Mouse (Mus musculus) liver, adult 2 months (tissue): ENCODE measurements at regions not wholly inside any gene's neighbourhood (a gene's known extent, or its start where the extent isn't known, plus 50 kb on each side); places are given as distances from the start of the nearest gene placed in this dataset.

Experiments
- DNase-seq: peaks from one replicate; pipeline ENCODE4 v3.0.0-alpha.2; 2011; ENCODE audit warnings: low read depth, low spot score; ENCODE audit errors: extremely low read depth
- H3K27ac ChIP-seq: fragments of 200-500 bp; replicated peaks from 2 replicates; pipeline ENCODE4 v1.5.1; 2012; ENCODE audit warnings: low read depth, mild to moderate bottlenecking, control low read depth, inconsistent platforms, low read length; ENCODE audit not compliant: insufficient read depth
- H3K27me3 ChIP-seq: fragments of 200-500 bp; 2 replicates; pipeline ENCODE4 v1.6.1; 2012; ENCODE audit warnings: mild to moderate bottlenecking, moderate library complexity, low read length, inconsistent platforms; ENCODE audit not compliant: control insufficient read depth, insufficient read depth
- H3K36me3 ChIP-seq: fragments of 200-500 bp; 2 replicates; pipeline ENCODE4 v1.6.1; 2012; ENCODE audit warnings: low read length, inconsistent platforms; ENCODE audit not compliant: control insufficient read depth, insufficient read depth
- H3K4me1 ChIP-seq: fragments of 200-500 bp; 2 replicates; pipeline ENCODE4 v1.6.1; 2011; ENCODE audit warnings: low read length; ENCODE audit not compliant: control insufficient read depth, insufficient read depth
- H3K4me3 ChIP-seq: fragments of 200-500 bp; 2 replicates; pipeline ENCODE4 v1.5.1; 2011; ENCODE audit warnings: low read depth, mild to moderate bottlenecking, control low read depth, low read length, moderate library complexity; ENCODE audit not compliant: insufficient read depth
- H3K79me2 ChIP-seq: fragments of 200-500 bp; 2 replicates; pipeline ENCODE4 v1.6.1; 2012; ENCODE audit warnings: inconsistent platforms, mild to moderate bottlenecking, low read length, moderate library complexity; ENCODE audit not compliant: control insufficient read depth, insufficient read depth
- H3K9ac ChIP-seq: fragments of 200-500 bp; 2 replicates; pipeline ENCODE4 v1.6.1; 2012; ENCODE audit warnings: low read depth, mild to moderate bottlenecking, control low read depth, inconsistent platforms, low read length
- CTCF ChIP-seq: fragments of 200-500 bp; IDR thresholded peaks from 2 replicates; pipeline ENCODE4 v1.5.1; 2011; ENCODE audit warnings: low read depth, low read length, control low read depth
- POLR2A ChIP-seq: fragments of 200-500 bp; IDR thresholded peaks from 2 replicates; pipeline ENCODE4 v1.6.1; 2011; ENCODE audit warnings: low read length, control low read depth; ENCODE audit not compliant: insufficient read depth; ENCODE audit errors: extremely low read depth
- WGBS: fragments of 180-500 bp; shearing (Covaris S2); methylation state at CpG from one replicate; pipeline ENCODE4 v1.1.7; 2018; 5-methylcytosine and 5-hydroxymethylcytosine counted together

DNA sequence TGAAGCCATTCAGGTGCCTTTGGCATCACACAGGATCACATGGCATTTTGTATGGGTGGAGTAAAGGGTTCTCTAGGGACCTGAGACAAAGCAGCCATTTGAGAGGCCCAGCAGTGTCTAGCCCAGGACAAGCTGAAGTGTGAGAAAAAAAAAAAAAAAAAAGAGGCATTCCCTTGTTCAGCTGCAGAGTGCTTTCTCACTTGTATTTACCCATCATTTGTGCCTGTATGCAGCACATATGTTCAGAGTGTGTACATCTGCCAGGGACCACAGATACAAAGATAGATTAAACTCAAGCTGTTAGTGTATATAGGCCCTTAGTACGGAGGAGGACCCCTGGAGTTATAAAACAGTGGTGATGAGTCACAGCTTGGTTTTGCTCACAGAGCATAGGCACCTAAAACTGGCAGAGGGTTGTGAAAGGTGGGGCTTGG, 159.4 kb upstream of the Arrdc4 start:
- DNase-seq = no peak
- H3K4me3 ChIP-seq = no peak overlapping the region
- 86% methylated on average over 1 of the region's 1 CpGs for WGBS

DNA sequence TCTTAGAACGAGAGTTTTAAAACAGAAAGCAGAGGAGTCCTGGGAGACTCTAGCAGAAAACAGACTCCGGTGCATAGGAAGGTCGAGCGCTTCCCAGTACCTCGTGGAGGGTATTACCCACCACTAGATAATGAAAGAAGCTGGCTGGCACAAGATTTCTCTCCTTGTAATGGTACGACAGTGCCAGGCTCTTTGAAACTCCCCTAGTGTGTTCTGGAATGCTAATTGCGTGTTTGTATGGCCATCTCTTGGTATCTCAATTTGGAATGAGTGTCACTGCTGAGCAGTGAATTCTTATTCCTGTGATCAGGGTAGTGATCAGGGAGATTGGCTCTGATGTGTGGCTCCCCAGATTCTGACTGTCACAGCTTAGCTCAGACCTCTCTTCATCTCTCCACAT, 158.8 kb upstream of the Arrdc4 start:
- TF ChIP-seq POLR2A (no peak), CTCF (no peak)
- H3K4me3 ChIP-seq = no peak overlapping the region
- no peak for DNase-seq
- no peak overlapping the region for H3K9ac ChIP-seq
- no peaks in the 10 kb centered on the region for H3K27me3 ChIP-seq
- no peaks in the 10 kb centered on the region for H3K36me3 ChIP-seq
- WGBS = 85% methylated on average over 7 of the region's 7 CpGs
- H3K79me2 ChIP-seq = no peaks in the 10 kb centered on the region
- no peaks in the 10 kb centered on the region for H3K4me1 ChIP-seq
- H3K27ac ChIP-seq = no peak overlapping the region

More for the DNA sequence above, 159.4 kb upstream of the Arrdc4 start:
- H3K4me1 ChIP-seq = no peaks in the 10 kb centered on the region
- H3K27me3 ChIP-seq = no peaks in the 10 kb centered on the region
- no peak overlapping the region for H3K27ac ChIP-seq
- no peaks in the 10 kb centered on the region for H3K79me2 ChIP-seq
- H3K36me3 ChIP-seq = no peaks in the 10 kb centered on the region
- H3K9ac ChIP-seq = no peak overlapping the region
- no peak for TF ChIP-seq POLR2A
- TF ChIP-seq CTCF = no peak

DNA sequence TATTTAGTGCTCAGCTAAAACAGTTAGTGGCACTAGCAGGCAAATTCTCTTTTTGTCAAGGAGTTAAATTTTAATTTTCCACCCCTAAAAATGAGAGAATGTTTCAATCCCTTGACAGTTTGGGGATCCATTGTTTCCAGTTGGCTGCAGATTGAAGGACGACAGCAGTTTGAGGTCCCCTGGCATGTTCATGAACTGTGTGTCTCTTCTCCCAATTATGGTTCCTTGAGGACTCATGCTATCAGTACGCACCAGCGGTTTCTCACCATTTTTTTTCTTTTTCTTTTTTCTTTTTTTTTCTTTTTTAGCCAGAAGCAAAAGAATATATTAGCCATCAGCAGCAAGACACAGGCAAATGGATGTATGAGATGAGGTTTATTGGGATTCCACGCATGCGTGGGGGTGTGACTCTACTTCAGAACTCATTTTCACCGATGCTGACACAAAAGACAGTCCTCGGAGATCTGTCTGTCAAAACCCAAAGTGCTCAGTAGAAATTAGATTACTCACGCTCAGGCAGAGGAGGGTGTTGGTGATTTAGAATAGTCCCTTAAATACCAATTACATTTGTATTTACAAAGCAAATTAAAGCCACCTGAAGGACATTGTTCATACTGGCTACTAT, 157.8 kb upstream of the Arrdc4 start:
- Histone ChIP-seq H3K79me2 (no peaks in the 10 kb centered on the region), H3K36me3 (no peaks in the 10 kb centered on the region), H3K4me3 (no peak overlapping the region), H3K27me3 (no peaks in the 10 kb centered on the region), H3K27ac (no peak overlapping the region), H3K4me1 (no peaks in the 10 kb centered on the region), H3K9ac (no peak overlapping the region)
- 89% methylated on average over 8 of the region's 8 CpGs for WGBS
- no peak for DNase-seq
- no peak for TF ChIP-seq CTCF
- no peak for TF ChIP-seq POLR2A

DNA sequence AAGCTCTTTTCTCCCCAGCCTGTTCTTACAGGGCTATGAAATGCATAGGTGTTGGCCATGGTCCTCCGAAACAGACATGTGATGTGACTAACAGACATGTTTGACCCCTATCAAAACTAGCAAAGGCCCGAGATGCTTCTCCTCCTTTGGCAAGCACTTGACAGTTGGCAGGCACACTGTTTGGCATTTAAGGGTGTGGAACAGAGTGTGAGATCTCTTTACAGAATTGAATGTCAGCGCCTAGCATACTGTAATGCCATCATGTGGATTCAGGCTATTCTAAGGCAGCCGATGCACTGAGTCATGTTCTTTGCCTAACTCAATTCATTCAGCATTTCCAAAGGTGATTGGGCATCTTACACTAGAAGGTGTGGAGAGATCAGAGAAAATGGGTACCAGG, 156.8 kb upstream of the Arrdc4 start:
- Histone ChIP-seq H3K36me3 (no peaks in the 10 kb centered on the region), H3K79me2 (no peaks in the 10 kb centered on the region), H3K4me3 (no peak overlapping the region), H3K4me1 (no peaks in the 10 kb centered on the region), H3K27me3 (no peaks in the 10 kb centered on the region), H3K9ac (no peak overlapping the region), H3K27ac (no peak overlapping the region)
- TF ChIP-seq POLR2A (no peak), CTCF (no peak)
- 93% methylated on average over 4 of the region's 4 CpGs for WGBS
- DNase-seq = no peak

DNA sequence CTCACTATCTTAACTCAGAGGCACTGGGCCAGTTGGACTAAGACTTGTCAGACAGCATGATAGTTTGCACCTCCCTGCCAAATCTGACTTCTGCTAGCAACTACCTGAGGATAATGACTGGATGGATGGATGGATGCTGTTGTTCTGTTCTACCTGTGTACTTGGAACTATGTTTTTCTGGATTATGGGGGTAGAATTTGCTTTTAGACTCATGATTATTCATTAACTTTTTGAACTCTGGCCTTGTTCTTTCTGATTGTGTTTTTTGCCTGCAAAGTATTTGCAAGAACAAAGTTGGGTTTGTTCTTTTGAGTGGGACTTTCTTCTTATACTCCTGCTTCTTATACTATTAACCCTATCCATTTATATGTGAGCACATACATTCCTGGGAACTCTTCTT, 137.1 kb upstream of the Arrdc4 start:
- no peak overlapping the region for H3K27ac ChIP-seq

DNA sequence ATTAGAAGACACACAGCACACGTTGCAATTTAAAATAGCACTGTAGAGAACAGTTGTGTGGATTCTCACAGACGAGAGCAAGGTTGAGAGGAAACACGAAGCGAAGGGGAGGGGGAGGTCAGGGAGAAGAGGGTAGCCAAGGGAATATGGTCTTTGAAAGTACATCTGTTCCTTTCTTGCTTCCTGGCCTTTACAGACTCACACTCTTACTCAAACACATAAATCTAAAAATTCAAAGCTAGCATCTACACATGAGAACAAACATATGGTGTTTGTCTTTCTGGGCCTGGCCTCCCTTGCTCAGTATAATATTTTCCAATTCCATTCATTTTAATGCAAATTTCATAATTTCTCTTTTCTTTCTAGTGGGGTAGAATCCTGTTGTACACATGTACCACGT, 124.0 kb upstream of the Arrdc4 start:
- DNase-seq = no peak
- no peaks in the 10 kb centered on the region for H3K27me3 ChIP-seq
- H3K79me2 ChIP-seq = no peaks in the 10 kb centered on the region
- TF ChIP-seq POLR2A (no peak), CTCF (no peak)
- no peak overlapping the region for H3K9ac ChIP-seq
- no peaks in the 10 kb centered on the region for H3K4me1 ChIP-seq
- no peaks in the 10 kb centered on the region for H3K36me3 ChIP-seq
- 70% methylated on average over 5 of the region's 5 CpGs for WGBS
- H3K27ac ChIP-seq = no peak overlapping the region
- H3K4me3 ChIP-seq = no peak overlapping the region

More for the DNA sequence above, 137.1 kb upstream of the Arrdc4 start:
- no peaks in the 10 kb centered on the region for H3K79me2 ChIP-seq
- H3K9ac ChIP-seq = no peak overlapping the region
- no peaks in the 10 kb centered on the region for H3K36me3 ChIP-seq
- peak; percentile 69 for DNase-seq
- no peak for TF ChIP-seq CTCF
- TF ChIP-seq POLR2A = no peak
- H3K27me3 ChIP-seq = no peaks in the 10 kb centered on the region
- no peaks in the 10 kb centered on the region; the same call in 1 of the 2 replicates for H3K4me1 ChIP-seq
- H3K4me3 ChIP-seq = no peak overlapping the region
